Mouse (Mus musculus): ENCODE data around the gene Abhd6.

DNA sequence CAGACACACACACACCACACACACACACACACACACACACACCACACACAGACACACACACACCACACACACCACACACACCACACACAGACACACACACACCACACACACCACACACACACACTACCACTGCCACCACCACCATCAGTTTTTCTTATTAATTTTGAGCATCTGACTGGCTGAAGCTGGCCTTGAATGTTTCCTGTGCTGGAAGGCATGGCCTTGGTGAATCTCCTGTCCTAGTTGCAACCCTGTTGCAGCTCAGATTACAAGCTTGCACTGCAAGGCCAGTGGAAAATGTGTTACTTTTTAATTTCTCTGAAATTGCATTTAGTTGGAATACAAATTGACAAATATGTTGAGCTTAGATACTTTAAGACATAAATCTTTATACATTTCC is 4.4 kb downstream of the Abhd6 start:
- TF ChIP-seq HCFC1 (IDR thresholded peaks at IDR 0.05; ENCODE audit: borderline replicate concordance, insufficient read depth, low read length) (no peak), ZC3H11A (IDR thresholded peaks at IDR 0.05; ENCODE audit: borderline replicate concordance, low read depth, low read length) (no peak), MAFK (IDR thresholded peaks at IDR 0.05; ENCODE audit: insufficient read depth, low read depth, low read length) (no peak), ZNF384 (IDR thresholded peaks at IDR 0.05; ENCODE audit: low read depth, low read length) (no peak)

All from ES-E14 (cell line).